Mouse (Mus musculus): ENCODE data around the gene Mug2. TPM values are rescaled to one million over a fixed set of nuclear protein-coding genes. Genes with fewer than 3 reads are reported as not detected.
"Not testable (repeated sequence)": the region's sequence is repeated elsewhere in the genome, so short reads cannot be mapped to it uniquely, and the experiment has no call there.

The Mug2 gene
- total RNA-seq (2014; rRNA removed; ENCODE audit: low replicate concordance) (not detected in 2 replicates), polyA plus RNA-seq (2015; fragmentation: Nextera tagmentation; extraction: Ambion mirVana) (not detected in 2 replicates)

DNA sequence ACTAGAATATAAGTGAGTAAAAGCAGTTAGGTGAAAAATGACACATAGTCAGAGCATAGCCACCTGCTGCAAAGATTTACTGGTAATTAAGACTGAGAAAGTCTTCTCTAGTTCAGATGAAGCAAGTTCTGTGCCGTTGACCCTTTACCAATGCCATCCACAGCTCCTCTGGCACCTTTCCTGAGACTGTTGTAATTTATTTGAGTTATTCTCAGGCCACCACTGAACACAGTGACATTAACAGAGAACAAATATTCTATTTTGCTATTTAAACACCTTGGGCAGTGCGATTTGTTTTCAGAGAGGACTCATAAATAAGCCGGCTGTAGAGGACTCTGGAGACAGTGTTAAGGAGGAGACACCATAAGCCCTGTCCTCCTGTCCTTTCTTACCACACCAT is at the start of gene Mug2:
Gene Mug2, plus strand, starts transcription at position 301 of the 400 bp plus-strand sequence.
- no CpG with 5 or more reads among the region's 3 CpGs for WGBS

DNA sequence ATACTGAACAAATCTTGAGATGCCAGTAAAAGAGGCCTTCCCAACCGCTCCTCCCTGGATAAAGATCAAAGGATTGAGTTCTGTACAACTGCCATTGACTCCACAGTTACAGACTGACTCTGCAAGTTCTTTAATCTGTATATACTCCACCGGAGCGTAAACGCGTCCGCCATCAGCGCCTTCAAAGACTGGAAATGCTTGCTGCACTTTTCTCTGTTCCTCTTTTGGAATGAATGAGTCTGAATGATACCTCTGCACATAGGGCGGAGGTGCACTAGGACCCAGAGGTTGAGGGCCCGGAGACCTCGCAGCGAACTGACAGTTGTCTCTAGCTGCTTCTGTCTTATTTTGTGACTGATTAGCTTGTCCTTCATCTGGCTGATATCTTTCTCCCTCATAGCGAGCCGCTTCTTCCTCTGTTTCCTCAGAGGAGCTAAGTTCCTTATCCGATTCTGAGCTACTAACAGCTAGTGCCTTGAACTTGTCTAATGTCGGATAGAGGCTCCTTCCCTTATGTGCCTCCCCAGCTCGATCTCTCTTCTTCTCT is 48.7 kb upstream of the Mug2 start:
- H3K27me3 ChIP-seq (ENCODE audit: control insufficient read depth, insufficient read depth, low read length); H3K27ac ChIP-seq (ENCODE audit: low read depth); ATAC-seq (ENCODE audit: insufficient read depth, low read depth); H3K4me3 ChIP-seq (ENCODE audit: low read depth, low read length); H3K9ac ChIP-seq (replicated peaks; ENCODE audit: low read depth, low read length); H3K4me1 ChIP-seq (ENCODE audit: control insufficient read depth, insufficient read depth); H3K36me3 ChIP-seq (replicated peaks; ENCODE audit: control insufficient read depth, insufficient read depth, low read length); DNase-seq (ENCODE audit: low spot score); H3K9me3 ChIP-seq (replicated peaks; ENCODE audit: control insufficient read depth, low read length); H3K4me2 ChIP-seq (ENCODE audit: low read depth, low read length): not testable (repeated sequence)
- WGBS, result 81% methylated on average over 16 of the region's 16 CpGs

More for the DNA sequence above, at the start of gene Mug2:
- not testable (repeated sequence) for H3K4me2 ChIP-seq (ENCODE audit: low read depth, low read length); DNase-seq (ENCODE audit: low spot score); ATAC-seq (ENCODE audit: insufficient read depth, low read depth); H3K27me3 ChIP-seq (ENCODE audit: control insufficient read depth, insufficient read depth, low read length); H3K36me3 ChIP-seq (replicated peaks; ENCODE audit: control insufficient read depth, insufficient read depth, low read length); H3K4me1 ChIP-seq (ENCODE audit: control insufficient read depth, insufficient read depth); H3K27ac ChIP-seq (ENCODE audit: low read depth); H3K9me3 ChIP-seq (replicated peaks; ENCODE audit: control insufficient read depth, low read length); H3K9ac ChIP-seq (replicated peaks; ENCODE audit: low read depth, low read length); H3K4me3 ChIP-seq (ENCODE audit: low read depth, low read length)

DNA sequence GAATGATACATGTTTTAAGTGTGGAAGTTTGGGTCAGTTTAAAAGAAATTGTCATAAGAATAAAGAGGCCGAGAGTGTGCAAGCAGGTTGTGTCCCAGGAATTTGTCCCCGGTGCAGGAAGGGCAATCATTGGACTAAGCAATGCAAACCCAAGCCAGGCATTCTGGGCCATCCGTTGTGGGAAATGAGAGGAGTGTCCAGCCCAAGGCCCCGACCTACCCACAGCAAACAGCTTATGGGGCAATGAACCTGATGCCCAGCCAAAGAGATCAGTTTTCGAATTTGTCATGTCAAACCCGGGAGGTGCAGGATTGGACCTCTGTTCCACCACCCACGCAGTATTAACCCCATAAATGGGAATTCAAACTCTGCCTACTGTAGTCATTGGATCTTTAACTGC is 30.9 kb upstream of the Mug2 start:
- H3K36me3 ChIP-seq (replicated peaks; ENCODE audit: control insufficient read depth, insufficient read depth, low read length), result no peaks in the 10 kb centered on the region
- H3K9me3 ChIP-seq (replicated peaks; ENCODE audit: control insufficient read depth, low read length), result no peaks in the 10 kb centered on the region
- 66% methylated on average over 7 of the region's 7 CpGs for WGBS
- no peak overlapping the region for H3K9ac ChIP-seq (replicated peaks; ENCODE audit: low read depth, low read length)
- no peak for DNase-seq (ENCODE audit: low spot score)
- no peak overlapping the region for H3K4me3 ChIP-seq (ENCODE audit: low read depth, low read length)
- no peak overlapping the region for H3K27ac ChIP-seq (ENCODE audit: low read depth)
- TF ChIP-seq CTCF (IDR thresholded peaks at IDR 0.05; ENCODE audit: low read depth) (no peak), EP300 (IDR thresholded peaks at IDR 0.05; ENCODE audit: low read depth) (no peak)
- H3K4me2 ChIP-seq (ENCODE audit: low read depth, low read length), result no peak overlapping the region
- ATAC-seq (ENCODE audit: insufficient read depth, low read depth), result no peak
- no peaks in the 10 kb centered on the region for H3K27me3 ChIP-seq (ENCODE audit: control insufficient read depth, insufficient read depth, low read length)
- H3K4me1 ChIP-seq (ENCODE audit: control insufficient read depth, insufficient read depth), result no peaks in the 10 kb centered on the region

DNA sequence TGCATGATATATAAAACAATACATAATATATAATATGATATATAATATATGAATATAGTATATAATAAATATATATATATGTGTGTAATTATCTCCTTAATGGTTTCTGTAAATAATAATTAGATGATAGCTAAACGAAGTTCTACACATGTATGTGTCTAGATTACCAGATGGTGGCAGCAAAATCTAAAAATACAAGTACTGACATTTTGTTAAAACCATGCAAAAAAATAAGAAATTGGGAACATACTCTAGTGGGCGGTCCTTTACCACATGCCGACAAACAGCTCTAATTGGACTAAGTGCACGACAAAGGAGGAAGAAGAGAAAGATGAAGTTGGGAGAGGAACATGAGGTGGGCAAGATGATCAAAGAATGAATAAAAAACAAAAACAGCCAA is 94.3 kb downstream of the Mug2 start:
- no peak for DNase-seq (ENCODE audit: low spot score)
- no peak for TF ChIP-seq EP300 (IDR thresholded peaks at IDR 0.05; ENCODE audit: low read depth)
- TF ChIP-seq CTCF (IDR thresholded peaks at IDR 0.05; ENCODE audit: low read depth), result no peak
- H3K4me2 ChIP-seq (ENCODE audit: low read depth, low read length), result no peak overlapping the region
- H3K36me3 ChIP-seq (replicated peaks; ENCODE audit: control insufficient read depth, insufficient read depth, low read length), result no peaks in the 10 kb centered on the region
- no peaks in the 10 kb centered on the region for H3K9me3 ChIP-seq (replicated peaks; ENCODE audit: control insufficient read depth, low read length)
- H3K4me3 ChIP-seq (ENCODE audit: low read depth, low read length), result no peak overlapping the region
- H3K4me1 ChIP-seq (ENCODE audit: control insufficient read depth, insufficient read depth), result no peaks in the 10 kb centered on the region
- no peak overlapping the region for H3K27ac ChIP-seq (ENCODE audit: low read depth)
- H3K27me3 ChIP-seq (ENCODE audit: control insufficient read depth, insufficient read depth, low read length), result no peaks in the 10 kb centered on the region
- WGBS, result 69% methylated on average over 4 of the region's 4 CpGs
- H3K9ac ChIP-seq (replicated peaks; ENCODE audit: low read depth, low read length), result no peak overlapping the region
- no peak for ATAC-seq (ENCODE audit: insufficient read depth, low read depth)

DNA sequence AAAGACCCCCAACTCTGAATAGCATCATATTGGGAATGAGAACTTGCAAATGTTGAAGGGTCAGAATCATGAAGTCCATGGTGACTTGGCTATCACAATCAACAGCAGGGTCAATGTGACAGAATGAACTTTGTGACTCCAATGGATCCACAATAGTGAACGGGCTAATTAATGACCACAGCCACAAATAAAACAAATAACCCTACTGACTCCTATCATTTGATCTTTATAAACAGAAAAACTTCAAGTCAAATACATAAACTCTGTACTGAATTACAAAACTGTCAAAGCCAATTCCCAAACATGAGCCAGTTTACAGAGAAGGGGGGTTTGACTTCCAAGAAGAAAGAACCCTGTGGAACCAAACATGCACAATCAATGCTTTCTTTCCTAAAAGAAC is 95.1 kb downstream of the Mug2 start:
- ATAC-seq (ENCODE audit: insufficient read depth, low read depth) (no peak), DNase-seq (ENCODE audit: low spot score) (no peak)
- 30% methylated on average over 1 of the region's 1 CpGs for WGBS
- Histone ChIP-seq H3K9ac (replicated peaks; ENCODE audit: low read depth, low read length) (no peak overlapping the region), H3K27ac (ENCODE audit: low read depth) (no peak overlapping the region), H3K27me3 (ENCODE audit: control insufficient read depth, insufficient read depth, low read length) (no peaks in the 10 kb centered on the region), H3K9me3 (replicated peaks; ENCODE audit: control insufficient read depth, low read length) (no peaks in the 10 kb centered on the region), H3K4me3 (ENCODE audit: low read depth, low read length) (no peak overlapping the region), H3K4me1 (ENCODE audit: control insufficient read depth, insufficient read depth) (no peaks in the 10 kb centered on the region), H3K36me3 (replicated peaks; ENCODE audit: control insufficient read depth, insufficient read depth, low read length) (no peaks in the 10 kb centered on the region), H3K4me2 (ENCODE audit: low read depth, low read length) (no peak overlapping the region)
- TF ChIP-seq CTCF (IDR thresholded peaks at IDR 0.05; ENCODE audit: low read depth) (no peak), EP300 (IDR thresholded peaks at IDR 0.05; ENCODE audit: low read depth) (no peak)

DNA sequence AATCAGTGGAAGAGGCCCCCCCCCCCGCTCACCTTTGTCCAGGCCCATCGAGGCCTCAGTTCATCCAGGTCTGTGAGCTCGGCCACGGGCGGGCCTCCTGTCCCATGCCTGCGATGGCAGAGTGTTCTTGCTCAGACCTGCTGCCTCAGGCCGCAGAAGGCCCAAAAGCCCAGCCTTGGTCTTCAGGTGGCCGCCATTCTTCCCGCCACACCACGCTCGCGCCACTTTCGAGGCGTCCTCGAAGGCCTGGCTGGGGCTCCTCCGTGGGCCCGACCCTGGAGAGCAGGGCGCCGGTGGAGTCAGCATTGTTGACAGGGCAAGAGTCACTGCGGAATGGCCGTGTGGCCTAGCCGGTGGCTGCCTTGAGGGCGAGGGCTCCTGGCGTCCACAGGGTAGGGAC is 110.4 kb downstream of the Mug2 start:
- no peak overlapping the region for H3K27ac ChIP-seq (ENCODE audit: low read depth)
- H3K27me3 ChIP-seq (ENCODE audit: control insufficient read depth, insufficient read depth, low read length), result no peaks in the 10 kb centered on the region
- no peak overlapping the region for H3K4me2 ChIP-seq (ENCODE audit: low read depth, low read length)
- WGBS, result 87% methylated on average over 24 of the region's 24 CpGs
- H3K9ac ChIP-seq (replicated peaks; ENCODE audit: low read depth, low read length), result no peak overlapping the region
- peaks cover 9% of the 10 kb centered on the region for H3K9me3 ChIP-seq (replicated peaks; ENCODE audit: control insufficient read depth, low read length)
- no peaks in the 10 kb centered on the region for H3K4me1 ChIP-seq (ENCODE audit: control insufficient read depth, insufficient read depth)
- TF ChIP-seq EP300 (IDR thresholded peaks at IDR 0.05; ENCODE audit: low read depth) (no peak), CTCF (IDR thresholded peaks at IDR 0.05; ENCODE audit: low read depth) (no peak)
- no peak for ATAC-seq (ENCODE audit: insufficient read depth, low read depth)
- no peak for DNase-seq (ENCODE audit: low spot score)
- no peak overlapping the region for H3K4me3 ChIP-seq (ENCODE audit: low read depth, low read length)
- H3K36me3 ChIP-seq (replicated peaks; ENCODE audit: control insufficient read depth, insufficient read depth, low read length), result no peaks in the 10 kb centered on the region
